Mouse (Mus musculus) midbrain, embryonic 12.5 days (tissue): ENCODE data around the gene Ttc7b. TPM values are rescaled to one million over a fixed set of nuclear protein-coding genes. Genes with fewer than 3 reads are reported as not detected.

Experiments used
- ATAC-seq: fragments of 200-750 bp; cut with Nextera tagmentation; 2 replicates; pipeline ENCODE4 v1.8.0; 2017; ENCODE audit warnings: low read depth, moderate TSS enrichment, moderate library complexity; ENCODE audit not compliant: low FRiP score
- H3K27ac ChIP-seq: fragments of 300-500 bp; sonication (generic); replicated peaks from 2 replicates; pipeline ENCODE4 v1.5.1; 2016; ENCODE audit warnings: mild to moderate bottlenecking
- H3K27me3 ChIP-seq: fragments of 300-500 bp; sonication (generic); 2 replicates; pipeline ENCODE4 v1.6.1; 2016; ENCODE audit warnings: mild to moderate bottlenecking
- H3K36me3 ChIP-seq: fragments of 300-500 bp; sonication (generic); 2 replicates; pipeline ENCODE4 v1.6.1; 2016
- H3K4me1 ChIP-seq: fragments of 300-500 bp; sonication (generic); 2 replicates; pipeline ENCODE4 v1.6.1; 2016
- H3K4me2 ChIP-seq: fragments of 300-500 bp; sonication (generic); replicated peaks from 2 replicates; pipeline ENCODE4 v1.6.1; 2016; ENCODE audit warnings: mild to moderate bottlenecking, moderate library complexity
- H3K4me3 ChIP-seq: fragments of 300-500 bp; sonication (generic); 2 replicates; pipeline ENCODE4 v1.5.1; 2016; ENCODE audit warnings: mild to moderate bottlenecking
- H3K9ac ChIP-seq: fragments of 300-500 bp; sonication (generic); replicated peaks from 2 replicates; pipeline ENCODE4 v1.6.1; 2016; ENCODE audit warnings: mild to moderate bottlenecking, moderate library complexity
- H3K9me3 ChIP-seq: fragments of 300-500 bp; sonication (generic); 2 replicates; pipeline ENCODE4 v1.6.1; 2016; ENCODE audit warnings: mild to moderate bottlenecking
- WGBS: fragments of 180-500 bp; shearing (Covaris S2); methylation state at CpG from one replicate; pipeline ENCODE4 v1.1.7; 2016; 5-methylcytosine and 5-hydroxymethylcytosine counted together
- polyA plus RNA-seq: library from polyadenylated mRNA; unstranded; fragments of >200 nt; fragmentation: Nextera tagmentation; extraction: Ambion mirVana; gene quantifications from 2 replicates; pipeline ENCODE4 v1.2.1, GENCODE M21; 2016

Gene Ttc7b
- polyA plus RNA-seq, 1 experiment from 2014 or later = 6.7 TPM

DNA sequence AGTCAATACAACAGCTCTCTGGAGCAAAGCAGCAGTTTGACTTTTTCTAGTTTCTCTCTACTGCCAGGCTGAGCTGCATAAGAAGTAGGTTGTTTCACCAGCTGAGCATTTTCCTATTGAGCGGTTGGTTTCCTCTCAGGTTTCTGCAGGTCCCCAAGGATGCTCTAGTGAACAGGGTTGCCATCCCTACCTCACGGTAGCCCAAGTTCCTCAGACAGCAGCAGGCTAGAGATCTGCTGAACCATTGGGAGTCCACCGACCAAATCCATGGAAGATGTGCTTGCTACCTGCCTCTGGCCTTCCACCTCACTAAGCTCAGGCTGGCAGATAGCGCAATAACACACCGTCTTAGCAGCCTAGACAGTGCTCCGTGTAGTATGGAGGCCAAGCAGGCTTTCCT lies 95.6 kb downstream of the Ttc7b start:
- Histone ChIP-seq H3K27me3 (no peaks in the 10 kb centered on the region), H3K36me3 (no peaks in the 10 kb centered on the region), H3K4me3 (no peak overlapping the region), H3K27ac (no peak overlapping the region), H3K4me2 (no peak overlapping the region), H3K4me1 (peaks cover 14% of the 10 kb centered on the region), H3K9ac (no peak overlapping the region), H3K9me3 (no peaks in the 10 kb centered on the region)
- WGBS = 92% methylated on average over 6 of the region's 6 CpGs
- ATAC-seq = no peak

DNA sequence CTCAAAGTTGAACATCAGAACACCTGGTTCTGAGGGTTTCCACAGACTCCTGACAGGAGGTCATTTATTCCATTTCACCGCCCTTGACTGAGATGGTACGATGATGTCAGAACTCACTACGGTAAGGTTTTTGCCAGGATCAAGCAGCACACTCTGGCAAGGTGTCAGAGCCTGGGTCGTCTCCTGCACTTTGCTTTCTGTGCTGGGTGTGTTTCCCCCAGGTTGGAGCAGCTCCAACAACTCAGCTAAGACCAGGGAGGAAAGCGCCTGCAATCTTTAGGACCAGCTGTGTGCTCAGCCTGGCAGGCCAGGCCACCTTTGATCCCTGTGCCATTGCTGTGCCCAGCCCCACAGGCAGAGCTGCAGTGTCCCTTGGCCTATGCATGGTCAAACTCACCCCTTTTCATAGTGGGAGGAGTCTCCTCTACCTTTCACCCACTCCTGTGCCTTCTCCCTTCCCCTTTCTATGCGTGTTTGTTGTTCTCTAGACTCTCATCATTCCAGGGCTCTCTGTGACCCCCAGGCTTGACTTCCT lies 98.3 kb downstream of the Ttc7b start:
- Histone ChIP-seq H3K27ac (no peak overlapping the region), H3K9me3 (no peaks in the 10 kb centered on the region), H3K36me3 (no peaks in the 10 kb centered on the region), H3K27me3 (no peaks in the 10 kb centered on the region), H3K4me3 (no peak overlapping the region), H3K9ac (no peak overlapping the region), H3K4me2 (no peak overlapping the region), H3K4me1 (peaks cover 16% of the 10 kb centered on the region)
- no peak for ATAC-seq
- 87% methylated on average over 6 of the region's 6 CpGs for WGBS

DNA sequence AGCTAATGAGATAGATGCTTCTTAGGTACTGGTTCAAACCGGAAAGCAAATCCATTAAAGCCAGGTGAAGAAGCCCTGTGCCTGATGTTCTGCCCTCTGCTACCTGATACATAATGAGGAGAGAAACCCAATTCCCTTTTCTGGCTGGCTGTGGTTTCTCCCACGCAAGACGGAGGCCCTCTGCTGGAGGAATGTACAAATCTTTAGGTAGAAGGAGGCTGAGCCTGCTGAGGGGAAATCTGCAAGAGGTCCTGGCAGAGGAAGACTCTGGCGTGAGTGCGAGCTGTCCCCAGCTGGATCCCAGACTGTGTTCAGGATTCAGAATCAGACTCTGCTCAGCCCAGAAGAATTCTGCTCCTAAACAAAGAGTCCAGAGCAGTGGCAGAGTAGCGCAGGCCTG lies 99.1 kb downstream of the Ttc7b start:
- 63% methylated on average over 6 of the region's 6 CpGs for WGBS

DNA sequence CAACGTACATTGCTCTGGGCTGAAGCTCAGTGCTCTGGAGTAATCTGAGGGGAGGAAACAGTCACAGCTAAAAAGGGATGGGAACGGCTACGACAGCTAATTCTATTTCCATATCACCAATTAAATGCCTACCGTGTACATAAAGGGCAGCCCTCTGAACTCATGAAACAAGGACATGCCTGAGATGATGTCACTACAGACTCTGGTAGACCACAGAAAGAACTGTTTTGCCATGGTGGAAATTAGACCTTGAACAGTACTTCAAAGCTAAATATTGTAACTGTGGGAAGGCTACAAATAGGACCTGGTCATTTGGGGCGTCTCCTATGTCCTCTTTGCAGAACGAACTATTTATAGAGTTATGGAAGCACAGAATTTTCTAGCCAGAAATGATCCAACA lies 99.7 kb downstream of the Ttc7b start:
- Histone ChIP-seq H3K4me1 (peaks cover 9% of the 10 kb centered on the region), H3K27me3 (no peaks in the 10 kb centered on the region), H3K9me3 (no peaks in the 10 kb centered on the region), H3K4me3 (no peak overlapping the region), H3K36me3 (no peaks in the 10 kb centered on the region), H3K27ac (no peak overlapping the region), H3K9ac (no peak overlapping the region), H3K4me2 (no peak overlapping the region)
- WGBS = 84% methylated on average over 6 of the region's 6 CpGs
- no peak for ATAC-seq

More for the DNA sequence above, 99.1 kb downstream of the Ttc7b start:
- Histone ChIP-seq H3K27ac (no peak overlapping the region), H3K36me3 (no peaks in the 10 kb centered on the region), H3K4me3 (no peak overlapping the region), H3K4me2 (no peak overlapping the region), H3K27me3 (no peaks in the 10 kb centered on the region), H3K9ac (no peak overlapping the region), H3K9me3 (no peaks in the 10 kb centered on the region), H3K4me1 (peaks cover 15% of the 10 kb centered on the region)
- ATAC-seq = 0 out of 2 replicates have a peak, but pooled peaks have one; percentile 4

DNA sequence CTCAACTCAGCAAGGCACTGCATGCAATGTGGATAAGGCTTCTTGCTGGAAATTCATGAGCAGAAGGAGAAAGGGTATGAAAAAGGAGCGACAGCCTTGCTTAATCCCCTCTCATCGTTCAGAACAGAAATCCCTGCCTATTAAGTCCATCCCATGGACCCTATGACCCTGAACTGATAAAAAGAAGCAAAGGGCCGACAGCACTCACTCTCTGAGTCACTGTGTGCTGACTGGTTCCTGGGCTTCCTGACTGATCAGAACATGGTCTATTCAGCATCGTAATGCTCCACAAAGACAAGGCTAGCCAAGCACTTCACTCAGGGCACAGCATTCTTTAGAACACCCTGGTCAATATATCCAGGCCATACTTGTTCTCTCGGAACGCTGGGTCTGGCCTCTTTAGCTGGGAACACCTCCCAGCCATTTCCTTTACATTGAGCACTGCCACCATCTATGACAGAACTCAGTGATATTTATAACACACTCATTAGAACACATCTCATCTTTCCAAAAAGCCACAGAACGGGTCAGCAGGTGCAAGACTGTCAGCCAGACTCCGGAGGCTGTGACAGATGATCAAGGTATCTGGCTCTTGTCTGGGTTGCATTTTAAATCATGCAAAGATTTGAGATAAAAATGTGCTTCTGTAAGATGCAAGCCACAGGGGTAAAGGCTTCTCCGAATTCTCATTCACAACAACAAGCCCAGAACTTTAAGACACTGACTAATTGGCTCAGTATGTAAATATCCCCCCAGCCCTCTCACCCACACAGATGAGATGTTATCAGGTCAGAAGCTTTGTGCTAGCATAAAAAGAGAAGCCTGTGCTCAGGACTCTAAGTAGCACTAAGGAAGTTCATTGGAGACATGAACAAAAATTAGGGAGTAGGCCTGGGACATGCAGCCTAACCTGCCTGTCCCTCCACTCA lies 100.4 kb downstream of the Ttc7b start:
- H3K4me1 ChIP-seq = peaks cover 8% of the 10 kb centered on the region
- H3K4me3 ChIP-seq = no peak overlapping the region
- ATAC-seq = no peak
- no peak overlapping the region for H3K27ac ChIP-seq
- H3K9me3 ChIP-seq = no peaks in the 10 kb centered on the region
- no peaks in the 10 kb centered on the region for H3K36me3 ChIP-seq
- H3K4me2 ChIP-seq = no peak overlapping the region
- 66% methylated on average over 9 of the region's 9 CpGs for WGBS
- no peaks in the 10 kb centered on the region for H3K27me3 ChIP-seq
- no peak overlapping the region for H3K9ac ChIP-seq

DNA sequence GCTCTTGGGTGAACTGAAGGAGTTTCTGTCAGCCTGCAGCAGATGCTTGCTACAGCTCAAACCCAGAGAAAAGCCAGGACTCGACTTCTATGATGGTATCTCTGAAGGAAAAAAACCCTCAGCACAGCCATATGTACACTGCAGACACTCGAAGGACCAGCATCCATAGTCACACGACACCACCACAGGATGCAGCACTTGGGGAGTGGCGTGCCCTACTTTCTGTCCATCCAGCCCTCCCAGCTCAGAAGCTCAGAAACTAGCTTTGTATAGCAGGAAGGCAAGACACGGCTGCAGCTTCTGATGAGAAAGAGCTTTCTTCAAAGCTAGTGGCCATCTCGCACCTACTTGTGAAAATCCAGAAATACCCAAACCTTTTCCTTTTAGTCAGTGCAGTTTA lies 104.8 kb downstream of the Ttc7b start:
- H3K9ac ChIP-seq = no peak overlapping the region
- H3K36me3 ChIP-seq = peaks cover 10% of the 10 kb centered on the region; the same call in 1 of the 2 replicates
- no peak overlapping the region for H3K27ac ChIP-seq
- WGBS = 80% methylated on average over 6 of the region's 6 CpGs
- H3K4me1 ChIP-seq = peaks cover 5% of the 10 kb centered on the region; the same call in 1 of the 2 replicates
- no peaks in the 10 kb centered on the region for H3K9me3 ChIP-seq
- H3K4me3 ChIP-seq = no peak overlapping the region
- no peak overlapping the region for H3K4me2 ChIP-seq
- no peak for ATAC-seq
- no peaks in the 10 kb centered on the region for H3K27me3 ChIP-seq

DNA sequence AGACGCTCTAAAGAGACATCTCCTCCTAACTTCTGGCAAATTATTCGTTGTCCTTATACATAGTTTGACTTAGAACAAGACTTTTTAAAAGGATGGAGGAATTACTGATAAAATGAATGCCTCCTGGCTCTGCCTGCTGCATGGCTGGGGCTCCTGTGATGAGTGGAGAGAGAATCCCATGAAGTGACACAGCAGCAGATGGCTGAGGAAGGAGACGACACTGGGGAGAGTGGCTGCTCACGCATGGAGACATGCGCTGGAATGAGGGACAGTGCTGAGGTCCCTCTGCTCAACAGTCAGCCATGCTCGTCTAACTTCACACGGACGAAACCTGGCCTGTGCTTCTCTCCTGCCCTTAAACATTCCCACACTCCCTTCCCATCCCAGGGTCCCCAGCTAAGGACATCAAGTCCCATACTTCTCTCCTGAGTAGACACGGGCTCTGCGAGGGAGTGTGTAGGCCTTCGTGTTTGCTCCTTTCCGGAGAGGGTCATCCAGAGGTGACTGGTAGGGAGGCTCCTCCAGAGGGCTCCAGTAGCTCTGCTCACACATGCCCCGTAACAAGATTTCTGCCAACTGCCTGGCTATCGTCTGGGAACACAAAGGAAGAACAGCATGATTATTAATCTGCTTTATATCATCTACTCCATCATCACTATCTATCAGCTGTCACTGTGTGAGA lies 105.8 kb downstream of the Ttc7b start:
- H3K27ac ChIP-seq = no peak overlapping the region
- H3K4me2 ChIP-seq = no peak overlapping the region
- H3K9ac ChIP-seq = no peak overlapping the region
- ATAC-seq = no peak
- no peaks in the 10 kb centered on the region for H3K9me3 ChIP-seq
- H3K27me3 ChIP-seq = no peaks in the 10 kb centered on the region
- peaks cover under 1% of the 10 kb centered on the region; the same call in 1 of the 2 replicates for H3K4me1 ChIP-seq
- WGBS = 85% methylated on average over 14 of the region's 14 CpGs
- peaks cover 10% of the 10 kb centered on the region; the same call in 1 of the 2 replicates for H3K36me3 ChIP-seq
- no peak overlapping the region for H3K4me3 ChIP-seq

DNA sequence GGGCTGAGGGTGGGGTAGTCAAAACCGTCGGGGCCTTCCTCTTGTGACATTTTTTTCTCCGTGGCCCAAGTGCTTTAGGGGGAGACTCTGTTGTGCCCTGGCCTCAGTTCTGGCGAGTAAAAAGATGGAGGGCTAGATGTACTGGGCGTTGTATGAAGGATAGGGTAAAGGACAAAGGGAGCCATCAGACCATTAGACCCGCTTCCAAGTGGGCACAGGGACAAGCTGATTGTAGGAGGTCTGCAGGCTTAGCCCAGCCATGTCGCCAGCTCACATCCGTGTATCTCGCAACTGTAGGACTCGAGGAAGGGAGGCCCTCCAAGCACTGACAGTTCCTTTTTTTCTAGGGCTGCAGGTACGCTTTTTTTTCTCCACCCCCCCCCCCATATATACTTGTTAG lies 111.9 kb downstream of the Ttc7b start:
- Histone ChIP-seq H3K9ac (no peak overlapping the region), H3K9me3 (no peaks in the 10 kb centered on the region), H3K36me3 (peaks cover 8% of the 10 kb centered on the region), H3K27me3 (no peaks in the 10 kb centered on the region), H3K27ac (no peak overlapping the region), H3K4me3 (no peak overlapping the region), H3K4me2 (no peak overlapping the region), H3K4me1 (peaks cover 23% of the 10 kb centered on the region)
- no peak for ATAC-seq
- WGBS = 84% methylated on average over 11 of the region's 11 CpGs

DNA sequence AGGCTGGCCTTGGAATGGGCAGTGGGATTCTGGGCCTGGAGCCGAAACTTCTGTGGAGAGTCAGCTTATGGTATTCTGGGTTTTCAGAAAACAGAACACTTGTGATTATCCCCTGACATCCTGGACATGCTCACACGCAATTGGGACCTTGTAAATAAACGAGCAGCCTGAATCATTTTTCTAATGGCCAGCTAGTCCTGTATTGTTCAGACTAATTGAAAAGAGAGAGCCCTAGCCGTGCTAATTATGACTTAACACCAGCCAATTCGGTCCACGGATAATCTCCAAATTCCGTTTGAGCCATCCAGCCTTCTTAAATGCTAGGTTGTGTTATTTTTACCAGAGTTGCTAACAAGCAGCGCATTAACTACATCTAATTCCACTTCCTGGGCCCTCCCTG lies 112.5 kb downstream of the Ttc7b start:
- H3K27ac ChIP-seq = no peak overlapping the region

DNA sequence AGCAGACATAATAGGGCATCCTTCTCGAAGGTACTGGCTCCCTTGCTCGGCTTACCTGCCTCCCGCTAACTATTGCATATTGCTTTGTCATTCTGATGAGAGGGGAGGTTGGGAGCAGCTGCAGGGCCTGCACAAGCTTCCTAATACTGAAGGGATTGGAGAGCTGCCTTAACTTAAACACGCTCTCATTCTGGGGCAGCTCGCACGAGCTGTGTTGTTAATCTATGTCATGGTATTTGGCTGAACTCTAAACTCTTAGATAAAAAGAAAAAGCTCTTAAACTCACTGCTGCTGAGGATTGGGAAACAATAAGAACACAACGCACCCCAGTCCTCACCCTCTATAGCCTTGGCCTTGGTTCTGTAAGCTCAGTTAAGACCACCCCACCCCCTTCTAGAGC lies 113.3 kb downstream of the Ttc7b start:
- 24% methylated on average over 7 of the region's 7 CpGs for WGBS
- 0 out of 2 replicates have a peak, but pooled peaks have one; percentile 41 for ATAC-seq
- Histone ChIP-seq H3K4me2 (no peak overlapping the region), H3K4me3 (no peak overlapping the region), H3K9me3 (no peaks in the 10 kb centered on the region), H3K27me3 (no peaks in the 10 kb centered on the region), H3K36me3 (peaks cover 14% of the 10 kb centered on the region), H3K9ac (no peak overlapping the region), H3K4me1 (peaks cover 23% of the 10 kb centered on the region), H3K27ac (no peak overlapping the region)

More for the DNA sequence above, 112.5 kb downstream of the Ttc7b start:
- ATAC-seq = no peak
- no peaks in the 10 kb centered on the region for H3K9me3 ChIP-seq
- 53% methylated on average over 8 of the region's 8 CpGs for WGBS
- H3K36me3 ChIP-seq = peaks cover 6% of the 10 kb centered on the region
- H3K4me2 ChIP-seq = no peak overlapping the region
- no peak overlapping the region for H3K9ac ChIP-seq
- no peak overlapping the region for H3K4me3 ChIP-seq
- H3K27me3 ChIP-seq = no peaks in the 10 kb centered on the region
- peaks cover 23% of the 10 kb centered on the region for H3K4me1 ChIP-seq

DNA sequence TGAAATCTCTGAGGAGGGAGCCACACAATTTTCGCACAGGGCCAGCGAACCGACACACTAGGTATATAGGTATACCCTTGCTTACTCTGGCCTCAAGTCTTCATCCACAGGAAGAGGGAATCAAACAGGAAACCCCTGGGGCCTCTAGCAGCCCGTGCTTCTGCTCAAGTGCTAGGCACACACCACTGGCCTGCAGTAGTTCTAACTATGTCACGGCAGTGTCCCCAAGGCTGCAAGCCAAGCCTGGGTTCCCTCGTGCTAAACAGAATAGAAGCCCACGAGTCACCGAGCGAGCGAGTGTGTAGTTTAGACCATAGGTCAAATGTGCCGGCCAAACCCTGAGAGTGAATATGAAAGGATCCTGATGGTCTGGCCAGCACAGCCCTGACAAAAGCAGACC lies 114.5 kb downstream of the Ttc7b start:
- 88% methylated on average over 11 of the region's 11 CpGs for WGBS
- H3K9me3 ChIP-seq = no peaks in the 10 kb centered on the region
- H3K27ac ChIP-seq = no peak overlapping the region
- peaks cover 23% of the 10 kb centered on the region for H3K4me1 ChIP-seq
- ATAC-seq = no peak
- H3K27me3 ChIP-seq = no peaks in the 10 kb centered on the region
- H3K9ac ChIP-seq = no peak overlapping the region
- H3K36me3 ChIP-seq = peaks cover 22% of the 10 kb centered on the region
- H3K4me2 ChIP-seq = no peak overlapping the region
- no peak overlapping the region for H3K4me3 ChIP-seq

DNA sequence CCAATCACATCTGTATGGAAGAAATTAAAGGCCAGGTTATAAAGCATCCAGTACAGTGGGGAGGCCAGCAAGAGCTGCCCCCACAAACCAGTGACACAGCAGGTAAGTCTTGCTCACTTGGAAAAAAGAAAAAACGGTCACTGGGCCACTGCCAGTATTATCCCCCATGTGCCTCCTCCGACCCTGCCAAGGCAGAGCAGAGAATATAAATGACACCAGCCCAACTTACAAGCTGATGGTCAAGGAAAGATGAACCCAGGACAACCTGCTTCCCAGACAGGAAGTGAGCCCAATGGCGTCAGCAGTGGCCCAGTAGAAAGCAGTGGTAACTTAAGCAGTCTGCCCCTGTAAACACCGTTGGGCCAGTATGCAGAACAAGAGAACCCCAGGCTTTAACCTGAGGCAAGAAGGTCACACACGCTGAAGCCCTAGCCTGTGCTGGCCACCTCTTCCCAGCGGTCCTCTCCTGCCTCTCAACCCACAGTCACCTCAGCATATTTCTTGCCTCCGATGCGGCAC lies 115.1 kb downstream of the Ttc7b start:
- Histone ChIP-seq H3K27ac (no peak overlapping the region), H3K36me3 (peaks cover 25% of the 10 kb centered on the region), H3K4me1 (peaks cover 23% of the 10 kb centered on the region), H3K9me3 (no peaks in the 10 kb centered on the region), H3K4me2 (no peak overlapping the region), H3K4me3 (no peak overlapping the region), H3K27me3 (no peaks in the 10 kb centered on the region), H3K9ac (no peak overlapping the region)
- WGBS = 89% methylated on average over 8 of the region's 8 CpGs
- no peak for ATAC-seq
